Mouse (Mus musculus) stomach, postnatal 0 days (tissue): ENCODE results near the gene Fgf4. TPM values are rescaled to one million over a fixed set of nuclear protein-coding genes. Genes with fewer than 3 reads are reported as not detected.

Source experiments
- ATAC-seq: fragments of 200-750 bp; cut with Nextera tagmentation; 2 replicates; pipeline ENCODE4 v1.8.0; 2017; ENCODE audit not compliant: low FRiP score, low TSS enrichment
- DNase-seq: peaks from one replicate; pipeline ENCODE4 v3.0.0-alpha.2; 2016; ENCODE audit warnings: low spot score
- H3K27ac ChIP-seq: fragments of 300-500 bp; sonication (generic); replicated peaks from 2 replicates; pipeline ENCODE4 v1.5.1; 2014; ENCODE audit warnings: mild to moderate bottlenecking, control low read depth
- H3K27me3 ChIP-seq: fragments of 300-500 bp; sonication (generic); 2 replicates; pipeline ENCODE4 v1.6.1; 2014; ENCODE audit warnings: low read length; ENCODE audit not compliant: control insufficient read depth, insufficient read depth
- H3K36me3 ChIP-seq: fragments of 300-500 bp; sonication (generic); 2 replicates; pipeline ENCODE4 v1.6.1; 2014; ENCODE audit warnings: low read length, mixed read lengths; ENCODE audit not compliant: control insufficient read depth, insufficient read depth
- H3K4me1 ChIP-seq: fragments of 300-500 bp; sonication (generic); replicated peaks from 2 replicates; pipeline ENCODE4 v1.6.1; 2014; ENCODE audit warnings: antibody characterized with exemption; ENCODE audit not compliant: control insufficient read depth, insufficient read depth
- H3K4me2 ChIP-seq: fragments of 300-500 bp; sonication (generic); replicated peaks from 2 replicates; pipeline ENCODE4 v1.6.1; 2014; ENCODE audit warnings: low read depth, mild to moderate bottlenecking, control low read depth, moderate library complexity
- H3K4me3 ChIP-seq: fragments of 300-500 bp; sonication (generic); 2 replicates; pipeline ENCODE4 v1.5.1; 2014; ENCODE audit warnings: low read depth, low read length, control low read depth
- H3K9ac ChIP-seq: fragments of 300-500 bp; sonication (generic); 2 replicates; pipeline ENCODE4 v1.6.1; 2014; ENCODE audit warnings: mild to moderate bottlenecking, low read length, control low read depth, mixed read lengths
- H3K9me3 ChIP-seq: fragments of 300-500 bp; sonication (generic); 2 replicates; pipeline ENCODE4 v1.6.1; 2016; ENCODE audit warnings: low read length; ENCODE audit not compliant: control insufficient read depth
- CTCF ChIP-seq: IDR thresholded peaks from 2 replicates; pipeline ENCODE4 v1.5.1; 2016; ENCODE audit warnings: antibody characterized with exemption, low read depth, mild to moderate bottlenecking, moderate library complexity
- EP300 ChIP-seq: optimal IDR thresholded peaks from 2 replicates; pipeline ENCODE3; 2016; ENCODE audit warnings: antibody characterized with exemption
- WGBS: fragments of 180-500 bp; shearing (Covaris S2); extraction: QIAGEN DNeasy Blood & Tissue Kit; methylation state at CpG from one replicate; pipeline ENCODE4 v1.1.7; 2014; 5-methylcytosine and 5-hydroxymethylcytosine counted together
- polyA plus RNA-seq: library from polyadenylated mRNA; unstranded; fragments of >200 nt; fragmentation: Nextera tagmentation; extraction: Ambion mirVana; gene quantifications from 2 replicates; pipeline ENCODE4 v1.2.1, GENCODE M21; 2015

Fgf4 gene
- polyA plus RNA-seq, 1 experiment from 2014 or later: not detected

GRCm38 (mm10) chr7:144823988-144824387, 23.2 kb upstream of the Fgf4 start:
- Histone ChIP-seq H3K36me3 (no peaks in the 10 kb centered on the region), H3K4me1 (no peaks in the 10 kb centered on the region), H3K9me3 (no peaks in the 10 kb centered on the region), H3K27ac (no peak overlapping the region), H3K4me2 (no peak overlapping the region), H3K4me3 (no peak overlapping the region), H3K27me3 (no peaks in the 10 kb centered on the region), H3K9ac (no peak overlapping the region)
- TF ChIP-seq EP300: no peak
- 88% methylated on average over 2 of the region's 2 CpGs for WGBS
- ATAC-seq (no peak), DNase-seq (no peak)

GRCm38 (mm10) chr7:144828369-144828768, 18.8 kb upstream of the Fgf4 start:
- H3K27me3 ChIP-seq: no peaks in the 10 kb centered on the region
- no peak overlapping the region for H3K4me3 ChIP-seq
- H3K27ac ChIP-seq: no peak overlapping the region
- H3K9ac ChIP-seq: no peak overlapping the region
- H3K4me1 ChIP-seq: no peaks in the 10 kb centered on the region
- no peaks in the 10 kb centered on the region for H3K36me3 ChIP-seq
- H3K9me3 ChIP-seq: no peaks in the 10 kb centered on the region
- no peak overlapping the region for H3K4me2 ChIP-seq
- no peak for DNase-seq
- WGBS: 73% methylated on average over 11 of the region's 11 CpGs
- TF ChIP-seq CTCF (no peak), EP300 (no peak)
- ATAC-seq: no peak

GRCm38 (mm10) chr7:144837891-144838488, 9.2 kb upstream of the Fgf4 start, which contains the start of gene Fgf3:
Fgf3 (plus strand) TSS chr7:144838083.
- Histone ChIP-seq H3K27ac (no peak within 1 kb of the TSS), H3K4me1 (no peaks in the 10 kb centered on the region), H3K4me2 (peak within 1 kb of the TSS; percentile 55), H3K36me3 (no peaks in the 10 kb centered on the region), H3K4me3 (peak within 1 kb of the TSS; percentile 33), H3K27me3 (peaks cover 33% of the 10 kb centered on the region), H3K9ac (no peak within 1 kb of the TSS), H3K9me3 (no peaks in the 10 kb centered on the region)
- ATAC-seq (no peak), DNase-seq (no peak)
- TF ChIP-seq EP300 (no peak), CTCF (no peak)
- WGBS: 4% methylated on average over 34 of the region's 43 CpGs

GRCm38 (mm10) chr7:144838522-144839503, 8.4 kb upstream of the Fgf4 start:
- ATAC-seq (no peak; the same call in 1 of the 2 replicates), DNase-seq (no peak)
- WGBS: under 1% methylated on average over 93 of the region's 94 CpGs
- Histone ChIP-seq H3K9me3 (no peaks in the 10 kb centered on the region), H3K27ac (no peak overlapping the region), H3K4me2 (peak overlapping the region; percentile 55), H3K4me1 (no peaks in the 10 kb centered on the region), H3K27me3 (peaks cover 33% of the 10 kb centered on the region), H3K4me3 (peak overlapping the region; percentile 33), H3K36me3 (no peaks in the 10 kb centered on the region), H3K9ac (no peak overlapping the region)
- no peak for TF ChIP-seq CTCF

GRCm38 (mm10) chr7:144846158-144846557, 1.0 kb upstream of the Fgf4 start:
- DNase-seq: peak; percentile 48

More at GRCm38 (mm10) chr7:144846158-144846557, 1.0 kb upstream of the Fgf4 start:
- Histone ChIP-seq H3K4me3 (no peak overlapping the region), H3K9me3 (no peaks in the 10 kb centered on the region), H3K36me3 (no peaks in the 10 kb centered on the region), H3K4me2 (no peak overlapping the region), H3K27ac (no peak overlapping the region), H3K4me1 (no peaks in the 10 kb centered on the region), H3K27me3 (peaks cover 5% of the 10 kb centered on the region), H3K9ac (no peak overlapping the region)
- TF ChIP-seq CTCF: peak; percentile 84
- no peak for TF ChIP-seq EP300
- 25% methylated on average over 4 of the region's 4 CpGs for WGBS
- ATAC-seq: 0 out of 2 replicates have a peak, but pooled peaks have one; percentile 21
